Mouse (Mus musculus): Measurements from ENCODE around the gene Cdk11b. TPM values are rescaled to one million over a fixed set of nuclear protein-coding genes. Genes with fewer than 3 reads are reported as not detected.
"Not testable (repeated sequence)": the region's sequence is repeated elsewhere in the genome, so short reads cannot be mapped to it uniquely, and the experiment has no call there.

The Cdk11b gene
- polyA plus RNA-seq, 1 experiment from 2014 or later: 153 TPM

DNA sequence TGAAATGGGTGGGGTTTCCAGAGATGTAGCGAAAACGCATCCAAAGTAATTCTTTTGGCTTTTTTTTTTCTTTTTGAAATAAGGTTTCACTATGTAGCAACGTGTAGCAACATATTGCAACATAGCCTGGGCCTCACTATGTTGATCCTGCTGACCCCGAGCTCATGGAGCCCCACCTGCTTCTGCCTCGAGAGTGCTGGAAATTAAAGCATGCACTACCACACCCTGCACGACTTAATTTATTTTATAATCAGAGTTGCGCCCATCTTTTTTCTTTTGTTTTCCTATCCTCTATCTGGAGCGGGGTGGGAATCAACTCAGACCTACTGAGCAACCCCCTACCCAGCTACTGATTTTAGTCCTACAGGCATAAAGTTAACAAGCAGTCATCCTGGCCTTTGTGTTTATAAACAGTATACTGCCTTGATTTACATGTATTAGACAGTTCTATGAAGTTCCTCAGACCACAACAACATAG lies 45.0 kb downstream of the Cdk11b start:
- Histone ChIP-seq H3K79me2 (ENCODE audit: inconsistent target) (peaks cover 8% of the 10 kb centered on the region; the same call in 1 of the 2 replicates), H3K4me3 (ENCODE audit: inconsistent target) (peak overlapping the region; percentile 65), H3K27ac (peak overlapping the region; percentile 81), H3K36me3 (ENCODE audit: inconsistent target) (no peaks in the 10 kb centered on the region; the same call in 1 of the 2 replicates)
- 2% methylated on average over 8 of the region's 8 CpGs for WGBS (ENCODE audit: missing documents)

DNA sequence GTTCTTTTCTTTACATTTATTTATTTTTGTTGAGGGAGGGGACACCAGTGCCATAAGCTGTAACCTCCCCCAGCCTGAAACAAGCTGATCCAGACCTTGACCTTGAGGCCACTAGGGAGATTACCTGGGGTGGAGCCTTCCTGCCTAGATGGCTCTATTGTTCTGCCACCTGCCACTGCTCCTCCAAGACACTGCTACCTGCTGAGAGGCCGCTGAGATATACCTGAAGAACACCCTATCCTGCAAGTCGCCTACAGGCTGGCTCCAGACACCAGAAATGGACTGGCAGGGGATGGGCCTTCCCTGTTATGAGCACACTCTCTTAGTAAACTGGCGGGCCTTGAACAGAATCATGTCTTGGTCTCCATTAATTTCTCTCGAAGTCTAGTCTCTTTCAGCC lies 45.6 kb downstream of the Cdk11b start:
- H3K36me3 ChIP-seq (ENCODE audit: inconsistent target): not testable (repeated sequence)
- 93% methylated on average over 4 of the region's 4 CpGs for WGBS (ENCODE audit: missing documents)

DNA sequence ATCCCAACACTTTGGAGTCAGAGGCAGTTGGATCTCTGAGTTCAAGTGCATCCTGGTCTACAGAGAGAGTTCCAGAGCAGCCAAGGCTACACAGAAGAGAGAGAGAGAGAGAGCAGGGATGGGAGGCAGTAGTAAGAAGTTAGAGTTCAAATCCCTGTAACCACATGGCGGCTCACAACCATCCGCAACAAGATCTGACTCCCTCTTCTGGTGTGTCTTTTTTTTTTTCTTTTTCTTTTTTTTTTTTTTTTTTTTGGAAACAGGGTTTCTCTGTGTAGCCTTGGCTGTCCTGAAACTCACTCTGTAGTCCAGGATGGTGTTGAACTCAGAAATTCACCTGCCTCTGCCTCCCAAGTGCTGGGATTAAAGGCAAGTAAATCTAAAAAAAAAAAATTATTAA lies 47.4 kb downstream of the Cdk11b start:
- H3K4me3 ChIP-seq (ENCODE audit: inconsistent target): no peak overlapping the region
- peaks cover 8% of the 10 kb centered on the region; the same call in 1 of the 2 replicates for H3K79me2 ChIP-seq (ENCODE audit: inconsistent target)
- no peak overlapping the region for H3K27ac ChIP-seq
- H3K36me3 ChIP-seq (ENCODE audit: inconsistent target): no peaks in the 10 kb centered on the region
- no CpG with 5 or more reads among the region's 2 CpGs for WGBS (ENCODE audit: missing documents)

More for the DNA sequence above, 45.6 kb downstream of the Cdk11b start:
- not testable (repeated sequence) for H3K27ac ChIP-seq; H3K4me3 ChIP-seq (ENCODE audit: inconsistent target); H3K79me2 ChIP-seq (ENCODE audit: inconsistent target)

DNA sequence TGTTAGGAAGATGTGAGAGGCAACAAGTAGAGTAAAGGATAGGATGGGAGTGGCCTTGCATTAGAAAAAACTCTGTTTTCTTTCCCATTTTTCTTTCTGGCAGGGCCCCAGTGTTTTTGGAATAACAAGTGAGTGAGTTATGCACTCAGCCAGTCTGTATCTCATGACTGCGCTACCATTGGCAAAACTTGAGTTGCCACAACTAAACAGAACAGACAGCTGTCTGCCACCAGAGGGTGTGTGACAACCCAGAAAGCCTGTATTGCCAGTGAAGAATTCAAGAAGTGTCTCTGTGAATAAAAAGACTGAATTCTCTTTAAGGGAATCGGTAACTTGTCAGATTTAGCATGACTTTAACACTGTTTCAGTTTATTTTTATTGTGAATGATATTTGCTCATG lies 51.3 kb downstream of the Cdk11b start:
- 83% methylated on average over 2 of the region's 2 CpGs for WGBS (ENCODE audit: missing documents)

DNA sequence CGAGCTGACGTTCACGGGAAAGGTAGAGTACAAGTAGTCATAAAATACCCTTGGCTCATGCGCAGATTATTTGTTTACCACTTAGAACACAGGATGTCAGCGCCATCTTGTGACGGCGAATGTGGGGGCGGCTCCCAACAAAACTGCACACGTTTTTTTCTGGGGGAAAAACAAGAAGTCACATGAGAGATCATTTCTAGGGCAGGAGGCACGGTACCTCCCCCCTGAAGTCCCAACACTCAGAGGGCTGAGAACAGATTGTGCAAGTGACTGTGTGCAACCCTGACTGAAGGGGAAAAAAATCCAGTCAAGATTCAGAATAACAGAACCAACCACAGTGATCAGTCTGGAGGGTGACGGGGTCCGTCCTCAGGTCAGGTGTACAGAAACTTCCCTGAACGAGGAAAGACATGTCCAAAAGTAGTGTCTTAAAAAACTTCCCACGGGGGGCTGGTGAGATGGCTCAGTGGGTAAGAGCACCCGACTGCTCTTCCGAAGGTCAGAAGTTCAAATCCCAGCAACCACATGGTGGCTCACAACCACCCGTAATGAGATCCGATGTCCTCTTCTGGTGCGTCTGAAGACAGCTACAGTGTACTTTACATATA lies 59.1 kb downstream of the Cdk11b start:
- not testable (repeated sequence) for H3K36me3 ChIP-seq (ENCODE audit: inconsistent target); H3K4me3 ChIP-seq (ENCODE audit: inconsistent target); H3K79me2 ChIP-seq (ENCODE audit: inconsistent target); H3K27ac ChIP-seq
- WGBS (ENCODE audit: missing documents): 79% methylated on average over 9 of the region's 19 CpGs

More for the DNA sequence above, 51.3 kb downstream of the Cdk11b start:
- Histone ChIP-seq H3K36me3 (ENCODE audit: inconsistent target) (no peaks in the 10 kb centered on the region), H3K79me2 (ENCODE audit: inconsistent target) (no peaks in the 10 kb centered on the region), H3K27ac (no peak overlapping the region), H3K4me3 (ENCODE audit: inconsistent target) (no peak overlapping the region)

DNA sequence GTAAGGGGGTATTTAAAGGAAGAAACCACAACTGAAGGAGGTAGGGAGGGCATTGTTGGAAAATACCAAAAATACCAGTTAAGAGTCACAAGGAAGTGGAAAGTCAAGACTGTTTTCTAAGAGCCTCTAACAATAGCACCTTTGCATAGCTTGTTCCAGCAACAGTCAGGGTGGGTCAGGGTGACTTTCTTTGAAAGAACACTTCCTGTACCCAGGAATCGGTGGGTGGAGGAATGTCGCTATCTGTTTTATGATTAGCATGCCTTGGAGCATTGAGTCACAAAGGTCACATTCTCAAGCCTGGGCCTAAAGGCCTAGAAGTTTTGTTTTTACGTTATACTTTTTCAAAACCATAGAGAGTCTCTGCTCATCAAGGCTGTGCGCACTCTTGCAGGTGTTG lies 63.1 kb downstream of the Cdk11b start:
- not testable (repeated sequence) for H3K79me2 ChIP-seq (ENCODE audit: inconsistent target); H3K36me3 ChIP-seq (ENCODE audit: inconsistent target); H3K4me3 ChIP-seq (ENCODE audit: inconsistent target); H3K27ac ChIP-seq
- 95% methylated on average over 4 of the region's 4 CpGs for WGBS (ENCODE audit: missing documents)

DNA sequence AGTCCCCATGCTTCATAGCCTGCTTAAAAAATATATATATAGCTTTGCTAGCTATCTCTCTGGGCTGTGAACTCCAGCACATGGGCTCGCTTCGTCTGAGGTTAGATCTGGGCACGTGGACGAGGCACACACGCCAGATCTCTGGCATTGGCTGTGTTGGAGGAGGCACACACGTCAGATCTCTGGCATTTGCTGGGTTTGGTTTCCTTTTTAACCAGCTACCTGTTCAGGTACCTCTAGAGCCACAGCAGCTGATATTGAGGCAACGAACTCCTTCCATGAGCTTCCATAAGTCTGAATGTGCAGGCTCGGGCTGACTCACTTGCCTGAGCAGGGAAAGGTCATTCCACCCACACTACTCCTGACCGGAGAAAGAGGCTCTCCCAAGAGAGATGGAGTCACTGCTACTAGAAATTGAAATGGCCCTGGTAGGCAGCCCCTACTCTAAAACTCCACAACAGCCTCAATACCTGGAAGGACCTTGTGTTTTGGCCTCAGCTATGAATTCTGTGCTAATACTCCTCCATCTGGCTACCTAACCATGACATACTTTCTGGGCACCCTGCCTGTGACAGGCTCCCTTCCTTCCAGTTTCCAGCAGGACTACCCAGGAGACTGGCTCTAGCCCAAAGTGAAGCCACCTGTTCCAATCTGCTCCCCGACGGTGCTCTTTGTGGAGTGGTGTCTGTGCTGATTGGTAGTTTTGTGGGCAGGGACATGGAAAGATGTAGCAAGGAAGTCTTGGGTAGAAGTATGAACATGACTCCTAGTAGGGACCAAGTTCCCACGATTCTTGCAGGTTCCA lies 66.1 kb downstream of the Cdk11b start:
- H3K36me3 ChIP-seq (ENCODE audit: inconsistent target): no peaks in the 10 kb centered on the region
- H3K79me2 ChIP-seq (ENCODE audit: inconsistent target): no peaks in the 10 kb centered on the region
- no peak overlapping the region for H3K4me3 ChIP-seq (ENCODE audit: inconsistent target)
- no peak overlapping the region for H3K27ac ChIP-seq
- WGBS (ENCODE audit: missing documents): 82% methylated on average over 12 of the region's 12 CpGs

DNA sequence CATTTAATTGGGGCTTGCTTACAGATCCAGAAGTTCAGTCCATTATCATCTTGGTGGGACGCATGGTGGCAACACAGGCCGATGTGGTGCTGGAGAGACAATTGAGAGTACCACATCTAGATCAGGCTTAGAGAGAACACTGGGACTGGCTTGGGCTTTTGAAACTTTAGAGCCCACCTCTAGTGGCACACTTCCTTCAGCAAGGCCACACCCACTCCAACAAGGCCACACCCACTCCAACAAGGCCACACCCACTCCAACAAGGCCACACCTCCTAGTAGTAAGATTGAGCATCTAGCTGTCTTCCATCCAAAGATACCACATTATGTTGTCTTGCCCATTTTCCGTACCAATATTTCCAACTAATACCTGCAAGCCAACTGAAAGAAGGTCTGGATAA lies 67.8 kb downstream of the Cdk11b start:
- Histone ChIP-seq H3K4me3 (ENCODE audit: inconsistent target) (no peak overlapping the region), H3K79me2 (ENCODE audit: inconsistent target) (no peaks in the 10 kb centered on the region), H3K27ac (no peak overlapping the region), H3K36me3 (ENCODE audit: inconsistent target) (no peaks in the 10 kb centered on the region)
- WGBS (ENCODE audit: missing documents): 96% methylated on average over 3 of the region's 3 CpGs

DNA sequence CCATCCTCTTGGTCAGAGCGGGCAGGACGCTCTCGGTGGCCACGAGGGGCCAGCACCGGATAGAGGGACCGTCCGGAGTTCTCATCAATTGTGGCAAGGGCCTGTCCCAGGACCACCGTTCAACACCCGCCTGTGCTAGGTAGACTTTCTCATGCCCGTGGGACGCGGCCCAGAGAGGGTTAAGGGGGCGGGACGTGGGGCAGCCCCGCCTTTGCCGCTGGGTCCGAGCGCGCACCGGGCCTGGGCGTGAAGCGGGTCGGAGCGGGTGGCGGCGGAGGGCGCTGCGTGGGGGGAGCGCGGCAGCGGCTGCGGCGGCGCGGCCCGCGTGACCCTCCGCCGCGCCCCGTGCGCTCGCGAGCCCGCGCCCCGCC lies 69.4 kb downstream of the Cdk11b start, which contains the start of gene Fndc10:
Gene Fndc10 (plus strand): TSS at position 232 of the 371 bp plus-strand sequence.
- 3% methylated on average over 21 of the region's 47 CpGs for WGBS (ENCODE audit: missing documents)
- no peak within 1 kb of the TSS for H3K27ac ChIP-seq

DNA sequence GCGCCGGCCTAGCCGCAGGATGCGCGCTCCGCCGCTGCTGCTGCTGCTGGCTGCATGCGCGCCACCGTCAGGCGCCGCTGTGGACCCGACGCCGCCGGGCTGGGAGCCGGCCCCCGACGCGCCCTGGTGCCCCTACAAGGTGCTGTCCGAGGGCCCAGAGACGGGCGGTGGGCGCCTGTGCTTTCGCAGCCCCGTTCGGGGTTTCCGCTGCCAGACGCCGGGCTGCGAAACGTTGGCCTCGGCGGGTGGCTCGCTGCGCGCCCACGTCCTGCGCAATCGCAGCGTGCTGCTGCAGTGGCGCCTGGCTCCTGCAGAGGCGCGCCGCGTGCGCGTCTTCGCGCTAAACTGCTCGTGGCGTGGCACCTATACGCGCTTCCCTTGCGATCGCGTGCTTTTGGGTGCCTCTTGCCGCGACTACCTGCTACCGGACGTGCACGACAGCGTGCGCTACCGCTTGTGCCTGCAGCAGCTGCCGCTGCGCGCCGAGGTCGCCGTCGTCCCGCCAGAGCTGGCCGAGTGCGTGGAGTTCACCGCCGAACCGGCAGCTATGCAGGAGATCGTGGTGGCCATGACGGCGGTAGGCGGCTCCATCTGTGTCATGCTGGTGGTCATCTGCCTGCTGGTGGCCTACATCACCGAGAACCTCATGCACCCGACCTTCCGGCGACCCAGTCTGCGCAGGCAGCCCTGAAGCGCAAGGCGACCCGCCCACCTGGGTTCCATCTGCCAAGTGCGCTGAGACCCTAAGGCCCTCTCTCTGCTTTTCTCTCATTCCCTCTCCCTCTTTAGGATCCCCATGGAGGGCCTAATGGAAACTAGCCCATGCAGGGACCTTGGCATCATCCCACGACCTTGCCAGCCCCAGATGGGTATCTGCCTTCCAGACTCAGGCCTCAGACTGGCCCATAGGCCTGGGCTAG lies 70.1 kb downstream of the Cdk11b start:
- no peak overlapping the region; the same call in 1 of the 2 replicates for H3K4me3 ChIP-seq (ENCODE audit: inconsistent target)
- H3K36me3 ChIP-seq (ENCODE audit: inconsistent target): no peaks in the 10 kb centered on the region
- 3% methylated on average over 83 of the region's 92 CpGs for WGBS (ENCODE audit: missing documents)
- H3K27ac ChIP-seq: no peak overlapping the region
- no peaks in the 10 kb centered on the region for H3K79me2 ChIP-seq (ENCODE audit: inconsistent target)

More for the DNA sequence above, 69.4 kb downstream of the Cdk11b start, which contains the start of gene Fndc10:
- H3K36me3 ChIP-seq (ENCODE audit: inconsistent target): no peaks in the 10 kb centered on the region
- H3K4me3 ChIP-seq (ENCODE audit: inconsistent target): peak within 1 kb of the TSS; percentile 16; the same call in 1 of the 2 replicates
- no peaks in the 10 kb centered on the region for H3K79me2 ChIP-seq (ENCODE audit: inconsistent target)

DNA sequence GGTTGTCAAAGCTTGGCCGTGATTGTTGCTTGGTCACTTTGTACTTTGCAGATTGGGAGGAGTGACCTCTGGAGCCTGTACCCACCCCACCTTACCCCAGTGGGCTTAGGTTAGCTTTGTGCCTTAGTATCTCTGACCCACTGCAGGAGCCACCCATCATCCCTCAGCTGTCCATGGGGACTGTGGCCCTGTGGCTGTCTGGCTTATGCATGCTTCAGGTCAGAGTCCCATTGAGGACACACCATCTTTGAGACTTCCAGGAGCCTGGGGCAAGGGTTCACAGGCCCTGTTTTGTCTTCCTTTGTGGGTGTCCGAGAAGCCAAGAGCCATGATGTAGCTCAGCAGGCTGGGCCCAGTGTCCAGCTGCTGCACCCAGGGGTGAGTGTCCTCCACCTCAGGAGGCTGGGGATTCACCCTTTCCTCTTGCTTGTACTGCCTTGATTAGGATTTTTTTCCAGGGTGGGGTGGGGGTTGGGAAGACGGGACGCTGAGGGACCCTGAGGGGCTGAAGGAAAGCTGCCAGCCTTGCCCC lies 70.9 kb downstream of the Cdk11b start:
- WGBS (ENCODE audit: missing documents): 96% methylated on average over 4 of the region's 4 CpGs
- H3K27ac ChIP-seq: no peak overlapping the region
- no peak overlapping the region for H3K4me3 ChIP-seq (ENCODE audit: inconsistent target)

DNA sequence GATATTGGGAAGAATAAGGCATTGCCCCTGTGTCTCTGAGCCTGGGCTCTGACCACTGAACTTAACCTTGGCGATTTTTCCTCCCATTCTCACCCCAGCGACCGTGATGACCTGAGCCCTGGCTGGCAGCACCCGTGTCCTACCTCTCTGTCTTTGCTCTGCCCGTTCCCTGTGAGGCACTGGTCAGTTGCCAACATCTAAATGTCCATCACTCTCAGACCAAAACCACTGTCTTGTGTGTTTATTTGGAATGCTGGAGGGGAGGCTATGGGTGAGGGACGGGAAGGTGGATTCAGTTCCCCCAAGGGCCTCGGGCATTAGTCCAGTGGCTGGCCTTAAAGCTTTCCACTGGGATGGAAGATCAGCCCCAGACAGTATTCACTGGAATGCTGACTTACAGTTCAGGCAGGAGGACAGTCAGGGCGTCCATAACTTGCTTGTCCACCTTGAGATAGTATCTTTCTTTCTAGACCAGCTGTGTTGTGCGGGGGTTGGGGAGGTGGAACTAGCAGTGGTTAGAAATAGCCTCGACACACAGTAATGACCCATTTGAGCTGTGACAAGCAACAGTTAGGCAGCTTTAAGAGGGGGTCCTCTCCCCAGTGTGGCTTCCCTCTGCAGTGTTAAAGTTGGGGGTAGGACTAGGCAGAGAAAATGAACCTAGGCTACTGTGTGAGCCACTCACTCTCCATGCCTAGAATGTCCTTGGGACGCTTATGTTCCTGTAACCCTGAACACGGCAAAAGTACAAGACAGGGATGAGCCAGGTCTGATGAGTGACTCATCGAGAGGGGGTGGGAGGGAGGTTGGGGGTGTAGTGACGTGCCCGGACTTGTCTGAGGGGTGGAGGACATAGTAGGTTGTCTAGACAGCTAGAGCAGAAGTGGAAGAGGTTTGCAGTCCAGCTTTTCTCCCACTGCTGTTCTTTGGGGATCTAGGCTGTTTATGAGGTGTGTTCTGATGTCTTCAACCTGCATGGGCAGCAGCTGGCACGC lies 71.9 kb downstream of the Cdk11b start:
- WGBS (ENCODE audit: missing documents): 73% methylated on average over 12 of the region's 16 CpGs

More for the DNA sequence above, 70.9 kb downstream of the Cdk11b start:
- Histone ChIP-seq H3K36me3 (ENCODE audit: inconsistent target) (no peaks in the 10 kb centered on the region), H3K79me2 (ENCODE audit: inconsistent target) (no peaks in the 10 kb centered on the region)

More for the DNA sequence above, 71.9 kb downstream of the Cdk11b start:
- H3K4me3 ChIP-seq (ENCODE audit: inconsistent target): no peak overlapping the region
- no peaks in the 10 kb centered on the region for H3K79me2 ChIP-seq (ENCODE audit: inconsistent target)
- no peaks in the 10 kb centered on the region for H3K36me3 ChIP-seq (ENCODE audit: inconsistent target)
- no peak overlapping the region for H3K27ac ChIP-seq
